Mouse (Mus musculus): ENCODE measurements around the gene Olfr1423.

DNA sequence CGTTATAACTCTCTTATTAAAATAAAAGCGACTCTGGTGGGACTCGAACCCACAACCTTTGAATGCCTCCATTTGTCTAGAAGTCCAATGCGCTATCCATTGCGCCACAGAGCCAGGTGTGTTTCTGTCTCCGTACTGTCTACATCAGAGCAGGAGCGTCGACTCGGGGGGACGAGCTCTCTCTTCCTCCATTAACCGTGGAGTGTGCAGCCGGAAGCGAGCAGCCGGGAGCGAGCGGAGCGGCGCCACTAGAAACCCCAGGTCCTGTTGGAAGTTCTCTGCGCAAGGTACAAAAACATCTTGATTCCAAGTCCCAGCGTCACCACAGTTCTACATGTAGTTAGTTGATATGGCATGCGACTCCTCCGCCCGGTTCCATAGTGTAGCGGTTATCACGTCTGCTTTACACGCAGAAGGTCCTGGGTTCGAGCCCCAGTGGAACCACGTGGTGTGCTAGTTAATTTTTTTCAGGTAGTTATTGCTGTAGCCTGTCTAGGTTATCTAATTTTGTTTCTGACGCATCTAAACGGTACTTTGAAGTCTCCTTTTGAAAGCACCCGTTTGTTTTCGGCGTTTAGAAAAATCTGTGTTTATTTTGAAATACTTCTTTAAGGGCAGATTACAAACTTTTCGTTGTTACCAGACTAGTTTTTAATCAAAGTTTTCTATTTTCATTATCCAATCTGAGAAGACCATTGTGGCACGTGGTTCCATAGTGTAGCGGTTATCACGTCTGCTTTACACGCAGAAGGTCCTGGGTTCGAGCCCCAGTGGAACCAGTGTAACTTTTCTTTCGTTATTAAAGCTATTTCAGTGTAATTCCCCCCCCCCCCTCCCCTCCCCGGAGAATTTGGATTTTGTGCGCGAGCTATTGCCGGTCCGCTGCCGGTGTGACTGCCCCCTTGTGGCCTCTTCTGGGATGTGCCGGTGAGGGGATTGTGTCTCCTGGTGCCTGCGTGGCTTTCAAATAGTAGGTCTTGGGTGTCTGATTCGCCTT, 29.3 kb downstream of the Olfr1423 start:
- TF ChIP-seq CTCF (IDR thresholded peaks at IDR 0.05; ENCODE audit: borderline replicate concordance, extremely low read depth, insufficient read depth, insufficient read length) (peak; percentile 83), POLR2A (IDR thresholded peaks at IDR 0.05; ENCODE audit: borderline replicate concordance, extremely low read depth, insufficient read depth, insufficient read length, poor library complexity, severe bottlenecking) (no peak)
